Mouse (Mus musculus) telencephalon, adult 2 months (tissue): ENCODE measurements at regions not wholly inside any gene's neighbourhood (a gene's known extent, or its start where the extent isn't known, plus 50 kb on each side); places are given as distances from the start of the nearest gene placed in this dataset.
A peak's percentile ranks its signal among the peaks of the same experiment; 100 is the strongest.

Experiments used
- DNase-seq: peaks from one replicate; pipeline ENCODE4 v3.0.0-alpha.2; 2011; ENCODE audit warnings: low read depth, low spot score

DNA sequence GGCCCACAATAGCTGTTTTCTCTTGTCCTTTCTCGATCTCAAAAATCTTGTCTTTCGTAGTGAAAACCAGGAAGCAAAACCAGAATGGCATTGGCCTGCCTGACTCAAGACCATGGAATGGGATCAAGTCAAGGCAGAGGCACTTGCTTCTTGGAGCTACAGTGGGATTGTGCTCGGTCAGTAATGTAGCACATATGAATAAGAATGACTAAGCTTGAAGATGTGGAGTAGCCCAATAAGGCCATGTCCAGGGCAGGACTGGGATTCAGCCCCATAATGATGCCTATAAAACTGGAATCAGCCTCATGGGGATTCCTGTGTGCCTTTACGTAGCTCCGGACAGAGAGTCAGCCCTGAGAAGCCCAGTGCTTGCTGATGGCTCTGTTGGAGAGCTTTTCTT lies 347.2 kb upstream of the Ubash3b start:
- DNase-seq, result no peak

GRCm38 (mm10) chr9:41498326-41498725 lies 336.8 kb upstream of the Ubash3b start:
- DNase-seq, result peak; percentile 84

DNA sequence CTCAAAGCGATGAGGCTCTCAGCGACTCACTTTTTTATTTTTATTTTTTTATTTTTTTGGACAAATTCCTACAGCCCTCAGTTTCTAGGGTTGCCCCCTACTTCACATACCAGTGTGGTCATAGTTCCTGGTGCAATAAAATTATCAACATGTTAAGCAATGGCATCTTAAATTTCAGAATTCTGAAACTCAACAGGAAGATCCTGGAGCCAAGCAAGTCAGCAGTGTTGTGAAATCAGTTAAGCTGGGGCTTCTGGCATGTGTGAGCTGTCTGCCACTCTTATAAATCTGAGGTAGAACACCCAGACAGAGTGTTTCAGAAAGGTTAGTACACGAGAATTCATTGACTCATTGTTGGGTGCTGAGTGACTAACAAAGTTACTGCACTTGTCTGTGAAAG lies 328.6 kb upstream of the Ubash3b start:
- DNase-seq, result no peak

GRCm38 (mm10) chr9:41488046-41488445 lies 326.5 kb upstream of the Ubash3b start:
- no peak for DNase-seq

GRCm38 (mm10) chr9:41483218-41483617 lies 321.7 kb upstream of the Ubash3b start:
- DNase-seq, result no peak

DNA sequence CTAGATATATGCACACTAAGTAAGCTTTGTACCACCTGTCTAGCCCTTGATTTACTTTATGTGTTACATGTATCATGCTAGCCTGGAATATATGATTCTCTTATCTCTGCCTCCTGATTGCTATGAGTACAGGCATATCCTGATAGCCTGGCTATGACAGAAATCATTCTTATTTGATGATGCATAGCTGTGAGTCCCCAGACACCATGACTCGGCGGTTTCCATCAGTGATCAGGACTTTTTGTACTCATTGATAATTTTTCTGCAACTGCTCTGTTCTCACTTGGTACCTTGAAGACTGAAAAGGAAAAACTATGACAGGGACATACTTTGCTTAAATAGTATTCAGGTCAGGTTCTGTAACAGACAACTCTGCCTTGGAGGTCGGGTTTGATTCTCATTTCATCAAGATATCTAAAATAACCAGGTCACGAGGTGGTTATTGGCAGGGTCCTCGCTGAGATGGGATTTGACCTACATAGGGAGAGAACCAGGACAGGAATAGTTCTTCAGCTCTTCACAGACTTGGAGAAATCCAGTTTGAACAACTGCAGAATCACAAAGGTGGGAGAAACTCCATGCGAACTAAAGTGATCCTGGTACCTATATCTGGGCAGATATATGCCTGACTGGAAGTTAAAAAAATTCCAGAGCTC lies 320.2 kb upstream of the Ubash3b start:
- no peak for DNase-seq

DNA sequence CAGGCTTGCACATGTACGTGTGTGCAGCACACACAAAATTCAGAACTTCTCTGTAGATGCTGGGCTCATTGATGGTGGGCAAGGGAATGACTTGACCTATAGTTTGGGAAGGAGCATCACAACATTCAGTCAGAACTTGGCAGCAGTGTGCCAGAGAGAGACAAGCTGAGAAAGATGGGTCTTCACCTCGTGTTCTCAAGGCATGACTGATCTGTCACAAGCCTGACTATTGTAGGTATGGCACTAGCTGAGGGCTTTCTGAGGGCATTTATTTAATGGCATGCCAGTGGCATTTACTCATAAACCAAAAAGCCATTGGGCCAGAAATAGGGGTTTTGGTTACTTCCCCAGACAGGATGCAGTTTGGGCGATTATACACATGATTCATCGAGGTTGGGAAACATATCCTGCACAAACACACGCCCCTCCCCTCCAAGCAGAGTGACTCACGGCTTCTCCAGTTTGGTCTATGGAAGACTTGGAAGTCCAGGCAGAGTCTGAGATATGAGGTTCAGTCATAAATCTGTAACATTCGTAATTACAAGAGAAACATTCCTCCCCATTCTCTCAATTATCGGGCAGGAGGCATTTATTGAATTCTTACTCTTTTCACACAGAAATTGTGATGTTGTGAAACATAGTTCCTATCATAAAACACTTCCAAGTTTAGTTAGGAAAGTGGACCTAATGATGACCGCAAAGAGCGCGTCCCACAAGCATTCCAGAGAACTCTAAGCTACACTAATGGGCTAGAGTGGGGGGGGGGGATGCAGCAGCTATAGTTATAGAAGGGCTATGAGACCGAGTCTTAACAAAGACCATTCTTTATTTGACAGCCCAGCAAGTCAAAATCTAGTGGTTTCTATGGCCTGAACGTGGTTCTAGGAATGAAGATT lies 318.6 kb upstream of the Ubash3b start:
- no peak for DNase-seq

- DNase-seq, result no peak
Observed at GRCm38 (mm10) chr9:41479085-41479484, 317.6 kb upstream of the Ubash3b start.

GRCm38 (mm10) chr9:41478106-41478848 lies 316.8 kb upstream of the Ubash3b start:
- DNase-seq, result no peak

- no peak for DNase-seq
Observed at GRCm38 (mm10) chr9:41475326-41475725, 313.8 kb upstream of the Ubash3b start.

DNA sequence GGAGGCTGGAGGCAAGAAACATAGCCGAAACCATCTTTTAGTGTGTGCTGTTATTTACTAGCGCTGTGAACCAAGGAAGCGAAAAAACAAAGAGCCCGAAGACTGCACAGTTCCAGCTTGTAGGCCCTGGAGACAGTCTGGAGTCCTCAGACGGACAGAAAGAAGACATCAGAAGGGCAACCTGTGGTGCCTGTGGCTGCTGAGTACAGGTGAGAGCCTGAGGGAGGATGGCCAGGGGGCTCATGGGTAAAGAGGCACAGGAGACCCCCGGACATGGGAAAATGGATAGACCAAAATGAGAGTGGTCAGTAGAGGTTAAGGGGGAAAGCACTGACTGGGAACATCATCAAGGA lies 313.4 kb upstream of the Ubash3b start:
- no peak for DNase-seq

- DNase-seq, result peak; percentile 55
Observed at GRCm38 (mm10) chr9:41474244-41474944, 312.9 kb upstream of the Ubash3b start.

GRCm38 (mm10) chr9:41473506-41473905 lies 312.0 kb upstream of the Ubash3b start:
- DNase-seq, result no peak

DNA sequence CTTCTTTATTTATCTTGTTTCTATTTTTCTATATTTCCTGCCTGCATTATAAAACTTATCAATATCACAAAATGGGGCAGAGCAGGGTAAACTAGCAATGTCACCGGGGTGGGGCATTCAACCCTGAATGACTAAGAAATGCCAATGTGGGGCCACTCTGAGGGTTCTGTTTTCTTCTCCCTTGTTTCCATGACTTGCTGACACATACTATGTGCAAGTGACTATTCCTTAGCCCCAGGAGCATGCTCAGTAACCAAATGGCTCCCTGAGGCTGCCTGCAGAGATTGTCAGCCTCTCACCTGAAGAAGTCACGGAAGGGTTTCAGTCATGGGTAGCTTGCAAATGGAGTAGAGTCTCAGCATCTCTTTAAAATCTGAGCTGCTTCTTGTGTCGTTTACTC lies 309.8 kb upstream of the Ubash3b start:
- no peak for DNase-seq

- DNase-seq, result no peak
Observed at GRCm38 (mm10) chr9:41470010-41470409, 308.5 kb upstream of the Ubash3b start.

- DNase-seq, result no peak
Observed at GRCm38 (mm10) chr9:41469414-41469813, 307.9 kb upstream of the Ubash3b start.

- no peak for DNase-seq
Observed at GRCm38 (mm10) chr9:41464057-41464685, 302.7 kb upstream of the Ubash3b start.

- DNase-seq, result no peak
Observed at GRCm38 (mm10) chr9:41461742-41462141, 300.2 kb upstream of the Ubash3b start.

GRCm38 (mm10) chr9:41460709-41461108 lies 299.2 kb upstream of the Ubash3b start:
- DNase-seq, result no peak

GRCm38 (mm10) chr9:41457003-41457402 lies 295.5 kb upstream of the Ubash3b start:
- no peak for DNase-seq

- no peak for DNase-seq
Observed at GRCm38 (mm10) chr9:41451738-41452137, 290.2 kb upstream of the Ubash3b start.
